Mouse (Mus musculus): ENCODE results near the gene Fam57b.

DNA sequence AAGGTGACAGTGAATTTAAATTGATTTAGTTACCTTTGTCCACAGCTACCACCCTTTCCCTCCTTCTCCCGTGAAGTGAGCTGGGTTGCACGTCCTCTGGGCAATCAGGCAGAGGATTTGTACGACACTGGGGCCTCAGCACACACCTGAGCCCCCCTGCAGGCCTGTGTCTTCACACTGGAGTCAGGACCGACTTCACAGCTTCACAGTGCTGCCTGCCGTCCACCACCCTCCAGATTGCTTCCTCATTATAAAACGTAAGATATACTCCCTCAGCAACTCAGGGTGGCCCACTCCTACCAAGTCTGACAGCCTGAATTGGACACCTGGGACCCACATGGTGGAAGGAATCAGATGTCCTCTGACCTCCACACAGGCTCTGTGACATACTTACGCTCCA lies 38.9 kb upstream of the Fam57b start:
- TF ChIP-seq CTCF (conservative IDR thresholded peaks at IDR 0.05; ENCODE audit: low read length) (no peak), POU5F1 (IDR thresholded peaks at IDR 0.05; ENCODE audit: borderline replicate concordance, low read length) (no peak), NANOG (IDR thresholded peaks at IDR 0.05; ENCODE audit: borderline replicate concordance, low read length) (no peak)

Measured in E14TG2a.4 (cell line).